ENCODE assay signal across 22 mouse cellular contexts in the genomic region with DNA sequence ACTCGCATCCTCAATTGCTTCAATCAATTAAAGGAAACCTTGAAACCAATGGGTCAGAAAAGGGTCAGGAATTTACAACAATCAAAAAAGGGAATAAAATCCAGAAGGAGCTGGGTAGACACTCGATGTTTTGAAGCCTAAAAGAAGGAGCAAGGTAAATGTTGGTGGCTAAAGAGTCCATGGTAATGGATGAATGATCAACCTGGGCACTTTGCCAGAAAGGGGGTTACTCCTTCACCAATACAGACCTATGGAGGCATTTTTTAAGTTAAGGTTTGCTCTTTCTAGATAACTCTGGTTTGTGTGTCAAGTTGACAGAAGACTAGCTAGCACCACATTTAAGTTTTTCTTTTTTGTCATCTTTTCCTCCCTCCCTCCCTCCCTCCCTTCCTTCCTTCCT. TPM values are rescaled to one million over a fixed set of nuclear protein-coding genes. Genes with fewer than 3 reads are reported as not detected.
"Had no signal": no experiment of that assay in that cellular context is flagged by ENCODE, and none has a peak within 500 bp of the region (broad histone marks: within the 10 kb centered on the region; RNA-seq: fewer than 3 reads in every experiment).

No protein-coding gene starts in this region.

- H3K4me1 ChIP-seq: lung, embryonic 15.5 days; megakaryocyte, embryonic 14.5 days; midbrain, embryonic 13.5 days; midbrain, embryonic 15.5 days; neural tube, embryonic 12.5 days; stomach, embryonic 15.5 days had no signal

- H3K9me3 ChIP-seq: lung, embryonic 15.5 days; megakaryocyte, embryonic 14.5 days; midbrain, embryonic 13.5 days; midbrain, embryonic 15.5 days; neural tube, embryonic 12.5 days; stomach, embryonic 15.5 days had no signal

- H3K27ac ChIP-seq: lung, embryonic 15.5 days; macrophage; midbrain, embryonic 13.5 days; midbrain, embryonic 15.5 days; neural tube, embryonic 12.5 days; stomach, embryonic 15.5 days; stomach, postnatal 0 days had no signal

- H3K4me3 ChIP-seq: lung, embryonic 15.5 days; megakaryocyte, embryonic 14.5 days; midbrain, embryonic 13.5 days; midbrain, embryonic 15.5 days; neural tube, embryonic 12.5 days; stomach, embryonic 15.5 days had no signal

- H3K4me2 ChIP-seq: lung, embryonic 15.5 days; midbrain, embryonic 11.5 days; midbrain, embryonic 13.5 days; midbrain, embryonic 15.5 days; neural tube, embryonic 12.5 days; stomach, embryonic 15.5 days had no signal

- ATAC-seq: lung, postnatal 0 days; midbrain, embryonic 13.5 days; midbrain, embryonic 15.5 days had no signal

- H3K9ac ChIP-seq: lung, embryonic 15.5 days; midbrain, embryonic 13.5 days; midbrain, embryonic 15.5 days; neural tube, embryonic 12.5 days; stomach, embryonic 15.5 days had no signal

- H3K36me3 ChIP-seq: lung, embryonic 15.5 days; midbrain, embryonic 13.5 days; midbrain, embryonic 15.5 days; neural tube, embryonic 12.5 days; stomach, embryonic 15.5 days had no signal

- DNase-seq: lung, adult 2 months; lung, postnatal 14 days; lung, postnatal 36 days; right cerebral cortex, postnatal 14 days; thymus, adult 2 months; thymus, postnatal 25 days; thymus, postnatal 4 days had no signal

- H3K27me3 ChIP-seq: lung, embryonic 15.5 days; megakaryocyte, embryonic 14.5 days; midbrain, embryonic 13.5 days; midbrain, embryonic 15.5 days; neural tube, embryonic 12.5 days; stomach, embryonic 15.5 days had no signal

RNA-seq across cellular contexts. Expression of a gene that starts 15.3 kb away (rescaled TPM):
- polyA plus RNA-seq: lung, adult 2 months; lung, embryonic 15.5 days; lung, postnatal 0 days; macrophage; midbrain, embryonic 11.5 days; midbrain, embryonic 13.5 days; midbrain, embryonic 15.5 days; midbrain, postnatal 0 days; neural tube, embryonic 12.5 days; neural tube, embryonic 14.5 days; spleen, adult 2 months; stomach, embryonic 15.5 days; stomach, postnatal 0 days; testis, adult 2 months; thymus, adult 2 months; urinary bladder, adult 2 months had no signal

RNA-seq across cellular contexts. Expression of a gene that starts 30.0 kb away (rescaled TPM):
- polyA plus RNA-seq: lung, adult 2 months; lung, embryonic 15.5 days; lung, postnatal 0 days; macrophage; midbrain, embryonic 11.5 days; midbrain, embryonic 13.5 days; midbrain, embryonic 15.5 days; midbrain, postnatal 0 days; neural tube, embryonic 12.5 days; neural tube, embryonic 14.5 days; spleen, adult 2 months; stomach, embryonic 15.5 days; stomach, postnatal 0 days; testis, adult 2 months; thymus, adult 2 months; urinary bladder, adult 2 months had no signal

RNA-seq across cellular contexts. Expression of a gene that starts 40.1 kb away (rescaled TPM):
- polyA plus RNA-seq: lung, adult 2 months; lung, embryonic 15.5 days; lung, postnatal 0 days; macrophage; midbrain, embryonic 11.5 days; midbrain, embryonic 13.5 days; midbrain, embryonic 15.5 days; midbrain, postnatal 0 days; neural tube, embryonic 12.5 days; neural tube, embryonic 14.5 days; spleen, adult 2 months; stomach, embryonic 15.5 days; stomach, postnatal 0 days; thymus, adult 2 months; urinary bladder, adult 2 months had no signal
